Mouse (Mus musculus) ES-Bruce4 (cell line): ENCODE results near the gene Olfr640. TPM values are rescaled to one million over a fixed set of nuclear protein-coding genes. Genes with fewer than 3 reads are reported as not detected.

Experiments
- H3K27ac ChIP-seq: 2 replicates; pipeline ENCODE4 v1.5.1; 2012; ENCODE audit warnings: low read length, inconsistent platforms; ENCODE audit not compliant: insufficient read depth
- H3K27me3 ChIP-seq: 2 replicates; pipeline ENCODE4 v1.6.1; 2012; ENCODE audit warnings: mild to moderate bottlenecking, low read length, inconsistent platforms; ENCODE audit not compliant: control insufficient read depth, poor library complexity, insufficient read depth, severe bottlenecking
- H3K36me3 ChIP-seq: 2 replicates; pipeline ENCODE4 v1.6.1; 2012; ENCODE audit warnings: inconsistent platforms, mild to moderate bottlenecking, low read length, moderate library complexity; ENCODE audit not compliant: control insufficient read depth, poor library complexity, insufficient read depth, severe bottlenecking
- H3K4me1 ChIP-seq: one replicate; pipeline ENCODE4 v1.8.1; 2011; ENCODE audit warnings: low read length; ENCODE audit not compliant: control insufficient read depth, insufficient read depth
- H3K4me3 ChIP-seq: 2 replicates; pipeline ENCODE4 v1.5.1; 2011; ENCODE audit warnings: low read depth, mild to moderate bottlenecking, low read length
- H3K9ac ChIP-seq: 2 replicates; pipeline ENCODE4 v1.6.1; 2012; ENCODE audit warnings: low read depth, mild to moderate bottlenecking, inconsistent platforms; ENCODE audit not compliant: poor library complexity, severe bottlenecking
- H3K9me3 ChIP-seq: replicated peaks from 2 replicates; pipeline ENCODE4 v1.6.1; 2012; ENCODE audit warnings: mild to moderate bottlenecking, low read length, inconsistent platforms; ENCODE audit not compliant: control insufficient read depth, poor library complexity, insufficient read depth, severe bottlenecking
- CTCF ChIP-seq: IDR thresholded peaks from one replicate; pipeline ENCODE4 v1.8.1; 2011; ENCODE audit warnings: low read depth, low read length
- EP300 ChIP-seq: IDR thresholded peaks from 2 replicates; pipeline ENCODE4 v1.6.1; 2011; ENCODE audit warnings: low read depth, low read length; ENCODE audit not compliant: insufficient read depth
- POLR2A ChIP-seq: IDR thresholded peaks from one replicate; pipeline ENCODE4 v1.8.1; 2011; ENCODE audit warnings: low read length; ENCODE audit not compliant: insufficient read depth
- polyA plus RNA-seq: library from polyadenylated mRNA; stranded (reverse); fragments of >200 nt; gene quantifications from 2 replicates; pipeline ENCODE4 v1.2.4, GENCODE M21; 2011; ENCODE audit warnings: low read depth; ENCODE audit not compliant: missing spikeins, insufficient read depth, insufficient read length

Gene Olfr640
- polyA plus RNA-seq, 1 experiment = not detected

GRCm38 (mm10) chr7:103998446-103998845, 26.9 kb downstream of the Olfr640 start, which contains the start of gene Olfr638:
TSS of gene Olfr638 (plus strand) at chr7:103998746.
- no peaks in the 10 kb centered on the region for H3K9me3 ChIP-seq
- no peak within 1 kb of the TSS for H3K27ac ChIP-seq
- H3K27me3 ChIP-seq = no peaks in the 10 kb centered on the region
- no peaks in the 10 kb centered on the region for H3K4me1 ChIP-seq
- no peak within 1 kb of the TSS for H3K9ac ChIP-seq
- H3K36me3 ChIP-seq = no peaks in the 10 kb centered on the region
- H3K4me3 ChIP-seq = no peak within 1 kb of the TSS
- TF ChIP-seq EP300 = no peak
- TF ChIP-seq CTCF = no peak
- no peak for TF ChIP-seq POLR2A

GRCm38 (mm10) chr7:103971782-103972181, 53.6 kb downstream of the Olfr640 start:
- H3K9ac ChIP-seq = no peak overlapping the region
- TF ChIP-seq POLR2A (no peak), EP300 (no peak), CTCF (no peak)
- no peaks in the 10 kb centered on the region for H3K4me1 ChIP-seq
- H3K27ac ChIP-seq = no peak overlapping the region
- no peak overlapping the region for H3K4me3 ChIP-seq
- no peaks in the 10 kb centered on the region for H3K9me3 ChIP-seq
- no peaks in the 10 kb centered on the region for H3K36me3 ChIP-seq
- H3K27me3 ChIP-seq = no peaks in the 10 kb centered on the region

DNA sequence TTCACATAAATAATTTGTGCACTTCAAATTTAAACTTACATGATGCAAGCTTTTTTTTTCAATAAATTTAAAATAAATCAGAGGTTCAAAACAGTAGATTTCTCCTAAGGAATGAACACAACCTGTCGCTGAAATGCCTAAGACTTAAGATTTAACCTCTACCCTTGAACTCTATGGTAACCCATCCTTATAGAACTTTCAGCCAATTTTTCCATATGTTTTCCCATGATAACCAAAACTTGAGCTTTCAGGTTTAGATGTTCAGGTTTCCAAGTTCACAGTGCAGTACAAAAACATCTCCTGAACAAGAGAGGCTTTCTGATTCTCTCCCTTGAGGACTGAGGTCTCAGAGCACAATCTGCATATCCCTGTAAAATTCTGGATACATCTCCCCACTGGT, 54.5 kb downstream of the Olfr640 start, which contains the start of gene Olfr635:
Gene Olfr635 (plus strand): TSS at position 301 of the 400 bp plus-strand sequence.
- Histone ChIP-seq H3K4me1 (no peaks in the 10 kb centered on the region), H3K9me3 (no peaks in the 10 kb centered on the region), H3K9ac (no peak within 1 kb of the TSS), H3K4me3 (no peak within 1 kb of the TSS), H3K27me3 (no peaks in the 10 kb centered on the region), H3K27ac (no peak within 1 kb of the TSS), H3K36me3 (no peaks in the 10 kb centered on the region)
- TF ChIP-seq POLR2A (no peak), EP300 (no peak), CTCF (no peak)

Other genes starting within 250 kb of the Olfr640 start
- not detected in 2 replicates for gene Olfr68, start 245.9 kb downstream of the Olfr640 start, polyA plus RNA-seq
- not detected in 2 replicates for gene Olfr67, start 233.8 kb downstream of the Olfr640 start, polyA plus RNA-seq
- 1.2 and 2.2 TPM in 2 replicates for gene Hbb-bt, start 211.6 kb downstream of the Olfr640 start, polyA plus RNA-seq
- 3.5 TPM in 1 of 2 replicates, not detected in the other for gene Hbb-bs, start 197.5 kb downstream of the Olfr640 start, polyA plus RNA-seq
- gene Hbb-bh2, start 185.1 kb downstream of the Olfr640 start, polyA plus RNA-seq = not detected in 2 replicates
- gene Hbb-bh1, start 182.4 kb downstream of the Olfr640 start, polyA plus RNA-seq = not detected in 2 replicates
- 1.4 TPM in 1 of 2 replicates, not detected in the other for gene Hbb-y, start 172.4 kb downstream of the Olfr640 start, polyA plus RNA-seq
- gene Olfr66, start 139.3 kb downstream of the Olfr640 start, polyA plus RNA-seq = not detected in 2 replicates
- not detected in 2 replicates for gene Olfr64, start 131.1 kb downstream of the Olfr640 start, polyA plus RNA-seq
- not detected in 2 replicates for gene Olfr65, start 122.1 kb downstream of the Olfr640 start, polyA plus RNA-seq
- gene Olfr631, start 96.7 kb downstream of the Olfr640 start, polyA plus RNA-seq = not detected in 2 replicates
- gene Olfr632, start 91.2 kb downstream of the Olfr640 start, polyA plus RNA-seq = not detected in 2 replicates
- not detected in 2 replicates for gene Olfr633, start 81.1 kb downstream of the Olfr640 start, polyA plus RNA-seq
- gene Olfr635, start 54.4 kb downstream of the Olfr640 start, polyA plus RNA-seq = 0.08 and 0.13 TPM in 2 replicates
- gene Olfr638, start 26.8 kb downstream of the Olfr640 start, polyA plus RNA-seq = not detected in 2 replicates
- not detected in 2 replicates for gene Olfr639, start 8.3 kb downstream of the Olfr640 start, polyA plus RNA-seq
- gene Olfr641, start 9.9 kb upstream of the Olfr640 start, polyA plus RNA-seq = not detected in 2 replicates
- gene Olfr642, start 27.1 kb upstream of the Olfr640 start, polyA plus RNA-seq = 0.14 TPM in 1 of 2 replicates, not detected in the other
- not detected in 2 replicates for gene 4930516K23Rik, start 35.9 kb upstream of the Olfr640 start, polyA plus RNA-seq
- not detected in 2 replicates for gene Olfr644, start 46.3 kb upstream of the Olfr640 start, polyA plus RNA-seq
- not detected in 2 replicates for gene Olfr645, start 59.9 kb upstream of the Olfr640 start, polyA plus RNA-seq
- not detected in 2 replicates for gene Olfr646, start 79.3 kb upstream of the Olfr640 start, polyA plus RNA-seq
- not detected in 2 replicates for gene Ubqln5, start 104.3 kb upstream of the Olfr640 start, polyA plus RNA-seq
- not detected in 2 replicates for gene Olfr643, start 111.8 kb upstream of the Olfr640 start, polyA plus RNA-seq
- not detected in 2 replicates for gene Ubqln3, start 117.7 kb upstream of the Olfr640 start, polyA plus RNA-seq
- not detected in 2 replicates for gene Ubqlnl, start 125.0 kb upstream of the Olfr640 start, polyA plus RNA-seq
- gene Olfm5, start 139.3 kb upstream of the Olfr640 start, polyA plus RNA-seq = not detected in 2 replicates
- gene Olfr648, start 157.8 kb upstream of the Olfr640 start, polyA plus RNA-seq = not detected in 2 replicates
- gene Olfr649, start 170.4 kb upstream of the Olfr640 start, polyA plus RNA-seq = not detected in 2 replicates
- 119 and 128 TPM in 2 replicates for gene Trim6, start 193.2 kb upstream of the Olfr640 start, polyA plus RNA-seq
- gene Trim34a, start 218.9 kb upstream of the Olfr640 start, polyA plus RNA-seq = 10.6 and 11.6 TPM in 2 replicates